ENCODE assay signal across 13 mouse cellular contexts in genomic region chr12:108049625-108050024, GRCm38 (mm10). TPM values are rescaled to one million over a fixed set of nuclear protein-coding genes. Genes with fewer than 3 reads are reported as not detected.
DNase-seq lines count a peak whose midpoint lies in the region; ATAC-seq lines count a peak whose summit lies in the region.
"Had no signal": no experiment of that assay in that cellular context is flagged by ENCODE, and none has a peak within 500 bp of the region (broad histone marks: within the 10 kb centered on the region; RNA-seq: fewer than 3 reads in every experiment).

No protein-coding gene starts in this region.

- no peak overlapping the region for H3K27ac ChIP-seq in heart, embryonic 14.5 days (replicated peaks in 1 of 2; ENCODE audit: control insufficient read depth in 1 of 2, insufficient read depth in 1 of 2, low read depth in 2 of 2, low read length in 2 of 2)
- H3K27ac ChIP-seq: heart, adult 2 months; midbrain, embryonic 12.5 days had no signal

- no peak overlapping the region for H3K4me3 ChIP-seq in heart, embryonic 14.5 days (ENCODE audit: control insufficient read depth in 1 of 2, insufficient read depth in 1 of 2, low read depth in 1 of 2, low read length in 2 of 2)
- H3K4me3 ChIP-seq: heart, adult 2 months; midbrain, embryonic 12.5 days had no signal

- no peaks in the 10 kb centered on the region for H3K27me3 ChIP-seq in heart, embryonic 14.5 days (ENCODE audit: control insufficient read depth, insufficient read depth, low read length)
- H3K27me3 ChIP-seq: midbrain, embryonic 12.5 days had no signal

- peak; percentile 47 for DNase-seq in adrenal gland, postnatal 10 days
- DNase-seq in adrenal gland, adult 18-20 months (ENCODE audit: low spot score in 2 of 2), result no peak
- peak; percentile 36 for DNase-seq in kidney, postnatal 10 days
- no peak for DNase-seq in kidney, adult 11 months
- DNase-seq in brain, adult 2 months (ENCODE audit: low read depth, low spot score), result peak; percentile 59
- no peak for DNase-seq in testis, postnatal 10 days (ENCODE audit: low spot score)
- no peak for DNase-seq in ovary, adult 18-20 months (ENCODE audit: low spot score)
- DNase-seq: left cerebral cortex, postnatal 4 days; lung, embryonic 14.5 days; thymus, adult 2 months had no signal

- H3K9ac ChIP-seq in heart, embryonic 14.5 days (ENCODE audit: low read length), result no peak overlapping the region
- H3K9ac ChIP-seq: lung, embryonic 14.5 days; midbrain, embryonic 12.5 days had no signal

- ATAC-seq in heart, embryonic 14.5 days (ENCODE audit: insufficient number of reproducible peaks, insufficient read depth, low FRiP score, low read depth), result peak; percentile 25; the same call in 1 of the 2 replicates

- 60% methylated on average over 13 of the region's 13 CpGs for WGBS in heart, embryonic 14.5 days

- H3K4me2 ChIP-seq in heart, embryonic 14.5 days (ENCODE audit: low read length), result no peak overlapping the region
- H3K4me2 ChIP-seq: lung, embryonic 14.5 days; midbrain, embryonic 12.5 days had no signal

- no peaks in the 10 kb centered on the region for H3K9me3 ChIP-seq in heart, embryonic 14.5 days (ENCODE audit: control insufficient read depth, low read length)
- H3K9me3 ChIP-seq: midbrain, embryonic 12.5 days had no signal

- no peaks in the 10 kb centered on the region for H3K36me3 ChIP-seq in heart, embryonic 14.5 days (ENCODE audit: control insufficient read depth, insufficient read depth, low read length)
- H3K36me3 ChIP-seq: midbrain, embryonic 12.5 days had no signal

- no peaks in the 10 kb centered on the region; a peak in 1 of 4 replicates for H3K4me1 ChIP-seq in heart, embryonic 14.5 days (ENCODE audit: control insufficient read depth in 2 of 2, insufficient read depth in 2 of 2, low read length in 2 of 2)
- H3K4me1 ChIP-seq: midbrain, embryonic 12.5 days had no signal

RNA-seq across cellular contexts. Expression of gene Bcl11b, which starts 46.2 kb away (rescaled TPM):
- 1 to 10 TPM; 1.7 to 1.9 TPM for total RNA-seq in adrenal gland, postnatal 10 days (2021)
- total RNA-seq in adrenal gland, adult 18-20 months (2021), result under 1 TPM; 0.13 to 0.61 TPM
- 4.4 TPM in 2 replicates for polyA plus RNA-seq in heart, embryonic 14.5 days (2014; fragmentation: Nextera tagmentation; extraction: Ambion mirVana)

Comparison
In these comparisons a context has a peak if more than half of its experiments do, and no peak if none do; other contexts are left out.
1. DNase-seq: peak in adrenal gland, postnatal 10 days (single experiment), kidney, postnatal 10 days (single experiment) and brain, adult 2 months (single experiment); none in adrenal gland, adult 18-20 months (0 of 2), kidney, adult 11 months (single experiment), testis, postnatal 10 days (single experiment) and ovary, adult 18-20 months (single experiment).